Mouse (Mus musculus) lung, adult 2 months (tissue): ENCODE results near the gene Reps1.

ENCODE experiments used
- CTCF ChIP-seq: fragments of 200-500 bp; IDR thresholded peaks from 2 replicates; pipeline ENCODE4 v1.5.1; 2011; ENCODE audit warnings: mild to moderate bottlenecking, low read length, control low read depth; ENCODE audit not compliant: insufficient read depth
- POLR2A ChIP-seq: fragments of 200-500 bp; IDR thresholded peaks from 2 replicates; pipeline ENCODE4 v1.6.1; 2011; ENCODE audit warnings: low read depth, mild to moderate bottlenecking, control low read depth, low read length, borderline replicate concordance; ENCODE audit errors: extremely low read depth

- TF ChIP-seq POLR2A (no peak), CTCF (peak; percentile 32)
Measured at GRCm38 (mm10) chr10:18107471-18107870, 51.8 kb downstream of the Reps1 start.
